Mouse (Mus musculus) kidney, adult 11 months (tissue): ENCODE data around the gene Ammecr1.

Experiments
- DNase-seq: peaks from one replicate; pipeline ENCODE4 v3.0.0; 2022

Ammecr1 gene

DNA sequence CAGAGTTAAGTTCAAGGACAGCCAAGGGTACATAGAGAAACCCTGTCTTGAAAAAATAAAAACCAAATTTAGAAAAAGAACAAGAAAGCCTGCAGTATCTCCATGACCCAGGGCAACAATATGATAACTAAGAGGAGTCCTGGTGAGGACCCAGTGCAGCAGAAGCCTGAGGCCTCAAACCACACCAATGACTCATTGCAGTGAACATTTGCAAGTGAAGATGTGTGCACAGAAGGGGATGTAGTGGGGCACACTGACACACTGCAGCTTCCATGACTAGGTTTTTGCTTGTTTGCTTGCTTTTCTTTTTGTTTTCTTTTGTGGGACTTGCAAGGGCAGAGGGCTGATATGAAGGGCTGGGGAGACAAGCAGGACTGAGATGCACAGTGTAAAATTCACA is 52.3 kb downstream of the Ammecr1 start:
- DNase-seq: no peak

DNA sequence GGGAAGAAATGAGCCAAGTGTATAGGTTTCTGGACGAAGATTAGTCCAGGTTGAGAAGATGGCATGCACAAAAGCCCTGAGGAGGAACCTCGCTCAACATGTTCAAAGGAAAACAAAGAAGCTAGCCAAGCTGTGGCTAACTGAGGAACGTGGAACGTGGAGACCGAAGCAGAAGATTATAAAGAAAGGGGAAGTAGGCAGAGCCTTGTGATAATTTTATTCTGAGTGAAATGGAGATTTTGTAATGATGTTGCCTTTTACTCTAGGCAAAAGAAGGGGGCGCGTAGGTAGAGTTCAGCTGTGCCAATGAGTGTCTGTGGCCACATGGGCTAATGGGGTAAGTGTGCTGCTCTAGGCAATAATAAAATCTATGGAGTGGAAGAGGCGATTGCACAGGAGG is 62.7 kb downstream of the Ammecr1 start:
- DNase-seq: no peak

DNA sequence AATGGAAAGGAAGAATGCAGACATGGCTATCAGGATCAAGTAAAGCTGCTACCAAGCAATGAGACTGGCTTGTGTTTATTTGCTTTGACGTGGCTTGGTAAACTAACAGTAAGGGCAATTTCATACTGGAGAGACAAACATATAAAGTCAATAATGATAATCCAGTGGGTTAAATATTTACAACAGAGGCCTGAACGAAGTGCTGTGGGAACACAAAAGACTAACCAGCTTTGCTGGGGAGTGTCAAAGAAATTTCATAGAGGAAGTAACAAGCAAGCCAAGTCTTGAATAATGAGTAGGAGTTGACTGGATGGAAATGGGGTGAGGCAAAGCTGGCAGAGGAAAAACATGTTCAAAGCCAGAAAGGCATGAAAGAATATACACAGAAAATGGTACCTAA is 63.9 kb downstream of the Ammecr1 start:
- no peak for DNase-seq

DNA sequence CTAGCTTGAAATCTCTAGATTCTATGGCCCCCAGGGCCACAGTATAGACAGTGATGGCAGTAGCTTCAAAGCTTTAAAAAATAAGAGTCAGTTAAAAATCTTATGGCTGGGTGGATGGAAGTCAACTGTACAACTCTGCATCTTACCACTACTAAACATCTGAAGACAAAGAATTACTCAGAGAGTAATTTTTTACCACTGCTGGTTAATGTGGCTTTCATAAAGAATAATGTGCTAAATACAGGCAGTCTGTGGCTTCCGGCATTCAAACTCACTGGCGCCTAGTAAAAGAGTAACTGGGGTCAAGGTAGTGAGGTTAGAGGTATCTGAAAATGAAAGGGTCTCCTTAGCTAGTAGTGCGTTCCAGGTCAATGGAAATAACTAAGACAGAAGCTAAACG is 64.6 kb downstream of the Ammecr1 start:
- DNase-seq: no peak

DNA sequence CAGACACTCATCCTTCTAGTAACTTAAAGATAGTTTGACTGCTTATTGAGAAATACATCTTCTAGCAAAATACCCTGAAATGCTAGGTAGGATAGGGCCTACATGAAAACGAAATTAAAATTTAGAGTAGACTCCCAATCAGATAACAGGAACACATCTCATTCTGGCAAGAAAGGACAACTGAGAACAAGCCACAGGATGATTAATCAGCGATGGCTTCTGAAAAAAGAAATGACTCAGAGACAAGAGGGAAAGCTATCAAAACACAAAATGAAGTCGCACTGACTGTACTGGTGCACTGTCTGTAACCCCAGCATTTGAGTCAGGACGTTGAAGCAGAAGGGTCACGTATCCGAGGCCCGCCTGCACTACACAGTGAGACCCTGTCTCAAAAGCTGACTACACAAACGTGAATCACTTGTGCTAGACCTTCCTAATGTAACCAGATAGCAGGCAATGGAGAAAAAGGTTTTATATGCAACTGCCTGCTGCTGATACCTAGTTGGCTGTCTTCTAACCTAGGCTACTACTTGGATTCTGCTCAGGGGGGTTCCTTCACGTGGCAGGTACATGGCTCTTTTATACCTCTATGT is 68.1 kb downstream of the Ammecr1 start:
- no peak for DNase-seq

DNA sequence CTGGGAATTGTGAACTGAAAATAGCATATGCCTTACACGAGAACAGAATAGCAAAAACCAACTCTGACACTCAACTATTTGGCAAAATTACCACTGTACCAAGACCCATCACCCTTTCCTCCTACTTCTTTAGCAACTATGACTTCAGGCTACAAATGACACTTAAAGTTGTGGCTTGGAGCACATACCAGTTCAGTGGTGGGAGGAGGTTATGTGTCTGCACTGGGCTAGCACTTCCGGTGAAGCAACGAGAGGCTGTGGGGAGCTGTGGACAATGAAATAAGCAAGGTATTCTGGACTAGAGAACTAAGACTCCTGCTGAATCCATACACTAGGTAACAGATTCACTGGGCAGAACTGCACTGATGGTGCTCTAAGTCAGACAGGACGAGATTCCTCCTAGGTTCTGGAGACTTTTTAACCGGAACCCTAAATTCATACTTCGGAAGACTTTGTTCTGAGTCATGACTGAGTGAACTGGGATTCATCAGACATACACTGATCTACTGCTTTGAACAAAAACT is 69.0 kb downstream of the Ammecr1 start:
- DNase-seq: no peak

DNA sequence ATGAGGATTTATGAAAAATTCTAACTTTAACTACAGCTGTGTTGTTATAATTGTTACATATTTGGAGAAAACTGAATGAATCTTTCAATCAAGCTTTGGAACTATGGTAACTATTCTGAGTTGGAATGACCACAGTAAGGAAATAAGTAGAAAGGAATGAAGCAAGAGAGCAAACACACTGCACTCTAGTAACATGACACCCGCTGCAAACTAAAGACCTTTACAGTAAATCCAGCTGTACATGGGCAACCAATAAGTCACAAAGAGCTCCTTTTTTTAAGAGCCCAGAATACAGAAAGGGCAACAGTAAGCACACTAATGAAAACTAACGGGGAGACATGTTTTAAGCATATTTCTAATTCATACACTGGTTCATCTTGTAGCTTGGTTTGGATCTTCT is 71.2 kb downstream of the Ammecr1 start:
- DNase-seq: no peak

DNA sequence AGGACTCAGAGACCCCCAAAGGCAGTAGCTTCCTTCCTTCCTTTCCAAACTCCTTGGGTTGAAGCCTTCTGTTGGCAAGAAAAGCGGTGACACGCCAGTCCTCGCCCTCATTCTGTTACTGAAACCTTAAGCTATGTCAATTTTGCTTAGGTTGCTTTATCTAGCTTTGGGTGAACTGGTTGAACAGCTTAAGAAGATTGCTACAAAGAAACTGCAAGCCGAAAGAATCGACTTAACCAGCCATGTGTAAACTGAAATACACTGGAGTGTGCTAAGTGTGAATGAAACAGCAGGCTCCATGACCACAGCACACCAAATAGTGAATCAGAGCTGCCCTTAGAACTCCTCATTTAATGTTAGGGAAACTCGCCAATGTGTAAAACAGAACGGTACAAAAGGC is 80.6 kb downstream of the Ammecr1 start:
- no peak for DNase-seq

DNA sequence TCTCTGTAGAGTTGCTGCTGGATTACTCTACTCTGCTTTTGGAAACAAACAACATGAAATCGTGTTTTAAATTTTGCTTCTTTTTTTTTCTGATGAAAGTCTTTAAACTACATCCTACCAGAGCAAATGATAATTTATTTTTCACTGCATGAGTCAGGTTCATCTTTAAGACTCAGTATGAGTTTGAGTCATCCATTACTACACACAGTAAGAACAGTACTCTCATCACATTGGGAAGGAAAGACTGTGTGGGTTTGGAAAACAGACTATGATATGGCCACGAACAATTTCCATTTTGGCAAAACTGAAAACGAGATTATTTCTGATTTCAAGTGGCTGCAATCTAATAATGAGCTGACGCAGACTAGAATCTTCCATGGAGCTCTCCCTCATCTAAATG is 82.9 kb downstream of the Ammecr1 start:
- DNase-seq: no peak

DNA sequence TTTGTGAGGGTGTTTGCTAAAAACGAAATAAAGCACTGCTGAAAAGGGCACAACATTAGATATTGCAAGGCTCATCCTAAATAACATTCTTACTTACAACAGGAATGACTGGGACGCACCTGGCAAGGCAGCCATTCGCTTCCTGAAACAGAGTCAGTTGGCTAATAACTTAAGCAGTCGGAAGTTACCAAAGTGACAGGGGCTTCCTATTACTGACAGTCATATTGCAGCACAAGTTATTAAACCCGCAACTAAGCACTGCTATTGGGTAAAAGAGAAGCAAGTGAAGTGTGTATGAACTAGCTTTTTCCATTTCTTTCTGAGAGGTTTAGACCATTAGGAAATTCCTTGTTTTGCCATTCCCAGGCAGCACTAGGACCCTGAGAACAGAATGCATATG is 84.3 kb downstream of the Ammecr1 start:
- no peak for DNase-seq

DNA sequence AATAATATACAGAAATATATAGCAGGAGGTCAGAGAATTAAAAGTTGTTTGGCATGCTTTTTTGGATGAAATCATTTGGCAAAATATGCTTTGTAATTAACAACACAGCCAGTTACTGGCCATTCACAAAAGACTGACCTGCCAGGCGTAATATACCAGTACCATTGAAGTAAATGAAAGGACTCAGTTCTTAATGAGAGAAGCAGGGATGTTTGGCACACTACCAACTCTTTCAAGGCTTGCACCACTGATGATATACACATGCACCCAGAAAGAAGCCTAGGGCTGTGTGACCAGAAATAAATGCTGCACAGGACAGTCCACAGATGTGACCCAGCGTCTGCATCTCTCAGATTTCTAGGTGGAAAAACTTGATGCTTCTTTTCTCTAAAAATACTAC is 96.7 kb downstream of the Ammecr1 start:
- no peak for DNase-seq

DNA sequence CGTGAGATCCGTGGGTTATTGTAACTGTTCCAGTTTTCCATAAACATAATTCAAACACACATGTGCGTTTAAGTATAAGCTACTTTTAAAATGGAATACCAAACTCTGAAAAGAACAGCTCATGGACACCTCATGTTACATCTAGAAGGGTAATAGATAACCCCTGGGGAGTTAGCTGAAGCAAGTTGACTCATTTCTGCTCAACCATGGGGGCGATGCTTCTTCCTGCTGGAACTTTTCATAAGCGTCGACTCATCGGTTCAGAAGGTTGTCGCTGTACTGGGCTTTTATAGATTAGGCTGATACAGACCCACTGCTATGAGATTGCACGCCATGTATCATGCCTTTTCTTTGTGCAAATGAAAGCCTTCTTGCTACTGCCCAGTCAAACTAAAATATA is 118.5 kb downstream of the Ammecr1 start:
- DNase-seq: no peak

DNA sequence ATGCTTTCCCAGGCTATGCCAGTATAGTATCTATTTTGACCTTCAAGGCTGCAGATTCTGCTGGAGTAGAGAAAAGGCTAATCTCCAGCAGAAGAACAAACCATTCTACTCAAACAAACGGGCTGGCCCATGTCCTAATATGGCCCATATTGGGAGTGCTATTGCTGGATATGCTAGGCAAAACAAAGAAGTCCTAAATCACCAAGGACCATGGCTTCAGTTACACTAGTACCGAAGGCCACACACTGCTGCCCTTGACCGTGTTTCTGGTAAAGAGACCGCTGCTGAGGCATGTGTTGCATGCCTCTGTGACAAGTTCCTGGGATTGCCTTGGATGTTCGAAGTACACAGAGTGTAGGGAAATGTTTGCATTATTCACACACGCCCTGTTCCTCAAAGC is 120.3 kb downstream of the Ammecr1 start:
- no peak for DNase-seq

DNA sequence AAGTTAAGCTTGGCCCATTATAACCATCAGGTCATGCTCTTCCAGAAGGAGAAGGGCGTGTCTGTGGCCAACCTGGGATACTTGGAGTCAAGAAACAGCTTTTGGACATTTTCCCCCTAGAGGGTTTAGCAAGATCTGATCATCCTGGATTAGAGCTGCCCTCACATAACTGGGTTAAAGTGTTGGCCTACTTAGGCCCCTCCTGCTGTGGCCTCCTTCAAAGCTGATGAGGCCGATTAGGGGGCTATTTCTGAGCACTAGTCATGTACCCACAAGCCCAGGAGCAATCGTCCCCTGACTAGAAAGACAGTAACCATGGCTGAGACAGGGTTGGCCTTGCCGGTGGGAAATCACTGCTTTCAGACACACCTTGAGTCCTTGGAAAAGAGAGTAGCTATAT is 124.6 kb downstream of the Ammecr1 start:
- DNase-seq: no peak

DNA sequence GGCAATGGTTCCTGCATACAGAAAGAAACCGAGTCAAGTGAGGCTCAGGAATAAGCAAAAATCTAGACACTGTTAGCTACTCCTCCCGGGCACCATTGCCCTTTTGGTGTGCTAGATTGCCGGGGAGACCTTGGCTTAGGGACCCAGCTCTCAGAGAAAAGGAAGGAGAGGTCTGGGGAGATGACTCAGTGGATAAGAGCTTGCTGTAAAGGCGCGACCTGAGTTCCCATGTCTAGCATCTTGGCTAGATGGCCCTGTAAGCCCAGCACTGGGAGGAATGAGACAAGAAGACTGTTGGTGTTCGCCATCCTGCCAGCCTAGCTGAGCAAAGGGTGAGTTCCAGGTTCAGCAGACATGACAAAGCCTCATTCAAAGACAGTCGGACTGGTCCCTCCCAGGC is 127.1 kb downstream of the Ammecr1 start:
- DNase-seq: no peak

DNA sequence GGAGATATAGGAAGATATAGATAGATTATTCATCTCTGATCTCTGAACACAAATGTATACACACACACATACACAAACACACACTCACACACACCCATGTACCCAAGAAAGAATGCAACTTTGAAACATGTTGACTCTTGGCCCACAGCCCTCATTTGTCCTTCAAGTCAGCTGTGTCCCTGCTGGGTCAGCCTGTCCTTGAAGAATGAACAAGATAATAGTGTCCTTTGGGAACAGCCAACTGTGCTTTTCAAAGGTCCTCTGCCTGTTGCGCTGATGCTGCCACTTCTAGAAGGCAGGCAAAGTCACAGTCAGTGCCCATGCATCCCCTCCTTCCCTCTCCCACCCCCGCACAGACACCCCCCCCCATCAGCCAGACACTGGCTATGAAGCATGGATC is 127.7 kb downstream of the Ammecr1 start:
- DNase-seq: no peak

DNA sequence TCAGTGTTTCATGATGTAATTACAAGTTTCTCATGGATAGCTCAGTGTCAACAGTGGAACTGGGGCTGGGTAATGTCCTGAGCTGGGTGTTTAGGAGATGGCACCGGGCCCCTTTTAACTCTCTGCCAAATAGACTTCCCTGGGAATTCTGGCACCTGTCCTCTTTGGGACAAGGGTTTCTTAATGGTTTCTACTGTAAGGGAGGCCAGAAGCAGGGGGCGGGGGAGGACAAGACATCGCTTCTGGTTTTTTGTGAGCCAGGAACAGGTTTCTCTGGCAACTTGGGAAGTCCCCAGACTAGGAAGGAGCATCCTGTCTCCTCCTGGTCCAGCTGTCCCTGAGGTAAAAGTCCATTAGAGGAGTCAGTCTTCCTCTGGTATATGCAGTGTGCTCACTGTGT is 129.2 kb downstream of the Ammecr1 start:
- DNase-seq: no peak

DNA sequence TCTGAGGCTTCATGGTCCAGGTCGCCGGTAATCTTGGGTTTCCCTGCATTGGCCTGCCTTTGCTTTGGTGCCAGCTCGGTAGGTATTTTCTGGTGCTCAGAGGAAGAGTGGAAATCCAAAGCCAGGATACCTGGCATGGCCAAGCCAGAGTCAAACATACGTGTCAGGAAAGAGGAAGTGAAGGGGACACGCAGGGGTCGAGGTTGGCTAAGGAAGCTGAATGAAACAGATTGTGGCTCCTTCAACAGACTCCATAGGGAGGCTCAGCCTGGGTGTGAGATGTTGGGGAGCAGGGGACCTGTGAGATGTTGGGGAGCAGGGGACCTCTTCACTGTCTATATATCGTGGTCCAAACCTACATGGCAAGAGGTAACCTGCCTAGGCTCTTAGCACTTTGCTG is 130.1 kb downstream of the Ammecr1 start:
- no peak for DNase-seq

DNA sequence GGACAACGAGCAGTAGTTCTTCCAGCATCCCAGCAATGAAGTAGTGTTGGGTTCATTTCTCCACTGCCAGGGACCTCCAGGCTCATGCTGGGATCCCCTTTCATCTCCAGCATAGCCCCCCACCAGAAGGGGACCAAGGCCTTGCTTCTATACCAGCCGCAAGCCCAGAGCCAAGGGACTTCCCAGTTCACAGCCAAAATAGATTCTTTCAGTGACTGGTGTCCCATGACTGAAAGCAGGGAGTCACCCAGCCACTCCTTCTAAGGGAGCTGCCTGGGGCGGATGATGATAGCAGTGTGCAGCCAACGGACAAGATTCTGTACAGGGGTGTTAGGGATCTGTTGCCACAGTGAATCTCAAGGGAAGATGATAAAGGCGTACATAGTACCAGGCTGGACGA is 131.7 kb downstream of the Ammecr1 start:
- DNase-seq: no peak

DNA sequence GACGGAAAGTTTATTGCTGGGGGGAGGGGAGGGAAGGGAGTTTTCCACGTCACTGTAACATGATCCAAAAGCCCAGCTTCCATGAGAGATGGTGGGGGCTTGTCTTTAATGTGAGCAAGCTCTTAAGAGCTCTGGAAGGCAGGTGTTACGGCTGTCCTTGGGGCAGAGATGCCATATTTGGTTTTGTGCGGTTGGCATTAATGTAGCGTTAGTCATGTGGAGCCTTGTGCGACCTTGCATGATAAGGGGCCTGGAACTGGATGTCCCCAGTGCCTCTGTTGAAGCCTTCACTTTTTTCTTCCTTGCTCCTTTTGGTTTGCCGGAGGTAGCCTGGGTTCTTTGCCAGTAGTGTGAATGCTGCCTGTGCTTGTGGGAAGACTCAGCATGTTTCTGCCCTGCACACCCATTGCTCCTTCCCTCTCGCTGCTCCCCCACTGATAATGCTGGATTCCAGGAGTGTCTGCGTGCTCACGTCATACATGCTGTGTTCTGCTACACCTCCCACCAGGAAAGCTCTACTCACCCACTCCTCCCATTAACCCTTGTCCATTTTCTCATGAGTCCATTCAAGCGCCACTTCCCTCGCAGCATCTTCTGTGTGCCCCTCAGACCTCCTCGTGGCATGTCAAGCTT is 133.2 kb downstream of the Ammecr1 start:
- DNase-seq: no peak

DNA sequence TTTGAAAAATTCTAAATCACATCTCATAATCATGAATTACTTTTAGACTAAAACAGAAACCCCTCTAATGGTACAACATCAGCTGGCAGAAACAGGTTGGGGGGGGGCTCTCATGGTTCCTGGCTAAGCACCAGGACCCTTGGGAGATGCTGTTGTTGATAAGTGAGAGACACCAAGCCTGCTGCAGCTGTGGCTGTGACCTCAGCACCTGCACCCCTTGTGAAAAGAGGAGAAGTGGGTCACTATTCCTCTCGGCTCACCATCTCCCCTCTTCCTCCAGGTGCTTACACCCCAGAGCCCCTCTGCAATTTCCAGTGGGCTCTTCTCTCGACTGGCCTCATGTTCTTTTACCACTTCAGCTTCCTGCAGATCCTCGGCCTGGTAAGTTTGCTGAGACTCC is 134.3 kb downstream of the Ammecr1 start:
- DNase-seq: no peak

DNA sequence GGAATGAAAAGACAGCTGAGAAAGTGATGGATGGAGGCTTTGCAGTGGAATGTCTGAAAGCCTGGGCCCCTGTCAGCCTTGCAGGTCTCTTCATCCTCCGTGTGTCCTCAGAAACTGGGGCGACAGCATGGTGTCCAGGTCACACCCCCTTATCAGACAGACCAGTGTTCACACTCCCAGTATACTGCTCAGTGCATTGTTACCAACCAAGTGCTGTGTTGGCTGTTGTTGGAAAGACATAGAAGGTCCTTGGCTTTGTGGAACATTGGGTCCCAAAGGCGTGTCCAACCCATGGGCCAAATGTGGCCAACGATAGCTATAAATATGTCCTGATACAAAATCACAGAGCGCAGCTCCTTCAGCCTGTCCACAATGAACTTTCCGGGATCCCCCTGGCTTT is 136.0 kb downstream of the Ammecr1 start:
- no peak for DNase-seq

DNA sequence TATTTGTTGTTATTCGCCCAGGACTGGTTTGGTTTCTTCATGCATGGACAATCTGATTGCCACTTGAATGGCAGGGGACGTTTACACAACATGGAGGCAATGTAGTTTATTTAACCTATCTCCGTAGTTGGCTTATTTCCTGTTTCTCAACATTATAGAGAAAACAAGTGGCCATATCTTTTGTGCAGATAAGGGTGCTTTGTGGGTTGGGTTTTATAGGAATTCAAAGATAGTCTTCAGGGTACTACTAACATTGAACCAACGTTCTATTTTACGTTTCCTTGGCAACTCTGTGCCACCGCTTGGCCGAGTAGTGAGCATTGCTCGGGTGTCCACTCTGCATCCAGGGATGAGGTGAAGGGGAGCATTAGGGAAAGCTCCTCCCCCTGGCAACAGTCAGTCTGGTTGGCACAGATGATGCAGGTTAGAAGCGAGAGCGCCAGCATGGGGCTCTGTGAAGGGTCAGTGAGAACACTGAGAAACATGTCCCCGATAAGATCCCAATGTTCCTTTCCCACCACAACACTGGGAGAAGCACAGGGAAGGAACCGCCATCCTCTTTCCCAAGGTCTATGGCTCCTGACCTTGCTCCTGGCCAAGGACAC is 136.6 kb downstream of the Ammecr1 start:
- DNase-seq: no peak

DNA sequence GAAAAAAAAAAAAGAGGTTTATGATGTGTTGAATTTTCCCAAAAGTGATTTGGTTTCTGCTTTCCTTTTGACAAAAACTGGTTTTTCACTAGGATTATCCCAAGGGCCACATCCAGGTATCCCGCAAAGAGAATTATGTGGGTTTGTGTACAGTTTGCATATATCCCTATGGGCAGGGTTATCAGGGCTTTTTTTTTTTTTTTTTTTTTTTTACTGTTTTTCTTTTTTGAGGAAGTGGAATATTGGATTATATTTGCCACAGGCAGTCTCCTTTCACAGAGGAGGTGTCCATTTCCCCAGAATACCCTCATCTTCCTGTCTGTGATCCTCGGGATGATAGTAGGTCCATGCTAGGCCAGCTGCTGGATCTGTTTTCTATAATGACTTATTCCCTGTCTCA is 137.3 kb downstream of the Ammecr1 start:
- DNase-seq: no peak
